Mouse (Mus musculus) cerebellum, postnatal 10 days (tissue): ENCODE measurements around the gene Zfp174.

ENCODE experiments used
- DNase-seq, 2 experiments: peaks; one replicate each; pipeline ENCODE4 v3.0.0; 2021; ENCODE audit warnings: mixed read lengths in 2 of 2

Zfp174 gene

GRCm38 (mm10) chr16:3884201-3885064 lies 37.4 kb downstream of the Zfp174 start, which contains the start of the genes Zfp597 and Gm20695:
Zfp597 (minus strand) TSS chr16:3884561.
Gm20695 (plus strand) TSS chr16:3884648.
- DNase-seq, result peak; percentile 96 to 98

- DNase-seq, result no peak
Observed at GRCm38 (mm10) chr16:3885065-3885670, 38.1 kb downstream of the Zfp174 start.

- DNase-seq, result no peak
Observed at GRCm38 (mm10) chr16:3891621-3892295, 44.7 kb downstream of the Zfp174 start.

- DNase-seq, result no peak
Observed at GRCm38 (mm10) chr16:3893739-3894138, 46.7 kb downstream of the Zfp174 start.

- DNase-seq, result no peak
Observed at GRCm38 (mm10) chr16:3895173-3895792, 48.2 kb downstream of the Zfp174 start.

- no peak for DNase-seq
Observed at GRCm38 (mm10) chr16:3896046-3896445, 49.0 kb downstream of the Zfp174 start.

- DNase-seq, result no peak
Observed at GRCm38 (mm10) chr16:3896553-3896952, 49.5 kb downstream of the Zfp174 start.

GRCm38 (mm10) chr16:3907471-3907870 lies 60.4 kb downstream of the Zfp174 start:
- DNase-seq, result peak in 1 of 2 experiments; percentile 10
